Mouse (Mus musculus) limb, embryonic 10.5 days (tissue): ENCODE results near the gene Batf. TPM values are rescaled to one million over a fixed set of nuclear protein-coding genes. Genes with fewer than 3 reads are reported as not detected.
A peak's percentile ranks its signal among the peaks of the same experiment; 100 is the strongest.
"Not testable (repeated sequence)": the region's sequence is repeated elsewhere in the genome, so short reads cannot be mapped to it uniquely, and the experiment has no call there.

Experiments used
- DNase-seq: peaks from one replicate; pipeline ENCODE4 v3.0.0-alpha.2; 2017; ENCODE audit warnings: low spot score
- H3K27ac ChIP-seq: fragments of 300-500 bp; sonication (generic); 2 replicates; pipeline ENCODE4 v1.5.1; 2016; ENCODE audit warnings: mild to moderate bottlenecking
- H3K27me3 ChIP-seq: fragments of 300-500 bp; sonication (generic); 2 replicates; pipeline ENCODE4 v1.6.1; 2016; ENCODE audit warnings: low read depth, mild to moderate bottlenecking; ENCODE audit not compliant: poor library complexity, severe bottlenecking
- H3K36me3 ChIP-seq: fragments of 300-500 bp; sonication (generic); 2 replicates; pipeline ENCODE4 v1.6.1; 2016; ENCODE audit warnings: mild to moderate bottlenecking, moderate library complexity
- H3K4me1 ChIP-seq: fragments of 300-500 bp; sonication (generic); 2 replicates; pipeline ENCODE4 v1.6.1; 2016
- H3K4me3 ChIP-seq: fragments of 300-500 bp; sonication (generic); 2 replicates; pipeline ENCODE4 v1.5.1; 2016; ENCODE audit warnings: mild to moderate bottlenecking, moderate library complexity
- H3K9me3 ChIP-seq: fragments of 300-500 bp; sonication (generic); replicated peaks from 2 replicates; pipeline ENCODE4 v1.6.1; 2016; ENCODE audit warnings: mild to moderate bottlenecking
- WGBS: fragments of 180-500 bp; shearing (Covaris S2); methylation state at CpG from one replicate; pipeline ENCODE4 v1.1.7; 2016; 5-methylcytosine and 5-hydroxymethylcytosine counted together
- polyA plus RNA-seq: library from polyadenylated mRNA; unstranded; fragments of >200 nt; fragmentation: Nextera tagmentation; extraction: Ambion mirVana; gene quantifications from 2 replicates; pipeline ENCODE4 v1.2.1, GENCODE M21; 2016

Gene Batf
- polyA plus RNA-seq, 1 experiment from 2014 or later: 1.5 TPM

- no peak overlapping the region for H3K4me3 ChIP-seq
- H3K4me1 ChIP-seq: no peaks in the 10 kb centered on the region; the same call in 1 of the 2 replicates
- no peak overlapping the region for H3K27ac ChIP-seq
- H3K9me3 ChIP-seq: no peaks in the 10 kb centered on the region
- 88% methylated on average over 5 of the region's 5 CpGs for WGBS
- H3K36me3 ChIP-seq: no peaks in the 10 kb centered on the region
- H3K27me3 ChIP-seq: no peaks in the 10 kb centered on the region
- no peak for DNase-seq
These were observed 10.0 kb downstream of the Batf start for GRCm38 (mm10) chr12:85696436-85696835.

- 25% methylated on average over 18 of the region's 37 CpGs for WGBS
- peak overlapping the region; percentile 28 for H3K4me3 ChIP-seq
- not testable (repeated sequence) for DNase-seq, H3K27ac ChIP-seq, H3K36me3 ChIP-seq, H3K4me1 ChIP-seq, H3K27me3 ChIP-seq, H3K9me3 ChIP-seq
These were observed 11.7 kb downstream of the Batf start for GRCm38 (mm10) chr12:85698179-85698578.

DNA sequence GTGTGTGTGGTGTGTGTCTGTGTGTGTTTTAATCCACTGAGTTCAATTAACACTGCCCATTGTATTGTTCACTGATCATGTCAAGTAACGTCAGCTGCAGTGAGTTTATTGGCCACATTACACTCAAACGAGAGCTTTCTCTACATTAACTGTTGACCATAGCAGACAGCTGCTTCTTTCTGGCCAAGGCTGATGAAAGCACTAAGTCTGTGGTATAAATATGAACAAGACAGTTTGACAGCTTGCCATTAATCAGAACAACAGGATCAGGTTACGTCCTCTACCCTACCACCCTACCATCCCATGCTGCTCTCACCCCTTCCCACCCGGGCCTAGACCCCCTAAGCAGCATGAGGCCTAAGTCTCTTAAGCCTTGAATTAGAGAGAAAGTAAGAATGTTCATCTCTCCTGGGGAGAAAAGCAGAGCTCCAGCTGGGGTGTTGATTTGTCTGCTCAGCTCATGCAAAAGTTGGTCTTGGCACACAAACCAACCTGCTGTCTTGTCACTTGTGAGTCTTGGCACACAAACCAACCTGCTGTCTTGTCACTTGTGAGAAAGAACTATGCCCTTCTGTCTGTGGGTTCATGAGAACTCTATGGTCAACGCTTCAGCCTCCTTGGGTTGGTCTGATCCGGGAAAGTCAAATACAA lies 13.8 kb downstream of the Batf start:
- no peak overlapping the region for H3K27ac ChIP-seq
- no peaks in the 10 kb centered on the region for H3K9me3 ChIP-seq
- no peaks in the 10 kb centered on the region for H3K36me3 ChIP-seq
- H3K27me3 ChIP-seq: no peaks in the 10 kb centered on the region
- WGBS: 66% methylated on average over 6 of the region's 6 CpGs
- DNase-seq: no peak
- peaks cover 6% of the 10 kb centered on the region for H3K4me1 ChIP-seq
- no peak overlapping the region for H3K4me3 ChIP-seq

DNA sequence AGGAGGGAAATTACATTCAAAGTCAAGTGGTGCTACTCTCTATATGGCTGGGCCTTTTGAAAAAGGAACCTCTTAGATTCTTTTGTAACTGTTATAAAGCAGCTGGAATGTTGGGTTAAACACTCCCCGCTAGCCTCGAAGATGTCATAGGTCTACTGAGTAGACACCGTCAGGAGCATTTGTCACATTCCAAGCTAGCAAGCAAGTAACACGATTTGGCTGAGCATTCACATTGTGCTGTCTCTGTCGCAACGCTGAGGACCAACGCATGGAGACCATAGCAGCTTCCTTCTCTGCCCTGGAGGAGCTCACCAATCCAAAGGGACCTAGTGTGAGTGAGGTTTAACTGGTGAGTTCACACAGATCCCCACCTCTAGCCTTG lies 14.4 kb downstream of the Batf start:
- 90% methylated on average over 7 of the region's 7 CpGs for WGBS

DNA sequence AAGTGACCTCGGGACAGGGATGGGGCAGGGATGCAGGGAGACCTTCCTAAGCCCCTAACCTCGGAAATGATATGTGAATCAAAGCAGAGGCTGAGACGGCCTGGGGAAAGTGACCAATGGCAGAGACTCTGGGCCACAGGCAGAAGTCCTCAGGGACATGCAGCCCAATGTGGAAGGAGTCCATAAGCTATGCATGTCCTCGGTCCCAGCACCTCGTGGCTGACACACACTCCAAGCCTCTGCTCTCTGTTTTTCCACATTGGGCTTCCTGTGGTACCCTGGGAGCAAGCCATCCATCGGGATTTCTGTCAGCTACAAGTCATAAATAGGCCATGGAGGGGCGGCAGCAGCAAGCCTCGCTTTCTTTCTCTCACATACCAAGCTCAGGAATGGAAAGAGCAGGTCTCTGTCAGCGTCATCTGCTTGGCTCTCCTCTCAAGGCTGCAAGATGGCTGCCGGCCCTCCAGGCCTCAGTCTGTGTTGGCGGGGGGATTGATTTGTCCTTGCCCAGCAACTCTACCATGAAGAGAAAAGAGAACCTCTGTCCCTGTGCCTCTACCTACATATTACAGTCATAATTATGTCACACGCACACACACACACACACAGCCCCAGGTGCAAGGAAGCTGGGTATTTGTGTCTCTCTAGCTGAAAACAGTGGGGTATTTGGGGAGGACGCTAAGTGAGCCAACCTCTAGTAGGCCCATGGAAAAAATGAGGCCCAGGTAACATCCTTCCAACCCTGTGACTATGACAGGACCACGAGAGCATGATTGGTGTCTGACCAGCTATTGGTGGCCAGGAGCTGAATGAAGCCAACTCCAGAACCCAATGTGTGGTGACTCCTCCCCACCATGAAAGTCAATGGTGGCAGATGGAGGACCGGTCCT lies 15.9 kb downstream of the Batf start:
- H3K9me3 ChIP-seq: no peaks in the 10 kb centered on the region
- 82% methylated on average over 15 of the region's 15 CpGs for WGBS
- no peak for DNase-seq
- H3K4me3 ChIP-seq: no peak overlapping the region
- peaks cover 18% of the 10 kb centered on the region for H3K27me3 ChIP-seq
- no peak overlapping the region for H3K27ac ChIP-seq
- no peaks in the 10 kb centered on the region for H3K36me3 ChIP-seq
- H3K4me1 ChIP-seq: peaks cover 20% of the 10 kb centered on the region

More for the DNA sequence above, 14.4 kb downstream of the Batf start:
- H3K4me3 ChIP-seq: no peak overlapping the region
- peaks cover 11% of the 10 kb centered on the region for H3K4me1 ChIP-seq
- H3K9me3 ChIP-seq: no peaks in the 10 kb centered on the region
- H3K36me3 ChIP-seq: no peaks in the 10 kb centered on the region
- no peak for DNase-seq
- H3K27ac ChIP-seq: no peak overlapping the region
- peaks cover 2% of the 10 kb centered on the region; the same call in 1 of the 2 replicates for H3K27me3 ChIP-seq

DNA sequence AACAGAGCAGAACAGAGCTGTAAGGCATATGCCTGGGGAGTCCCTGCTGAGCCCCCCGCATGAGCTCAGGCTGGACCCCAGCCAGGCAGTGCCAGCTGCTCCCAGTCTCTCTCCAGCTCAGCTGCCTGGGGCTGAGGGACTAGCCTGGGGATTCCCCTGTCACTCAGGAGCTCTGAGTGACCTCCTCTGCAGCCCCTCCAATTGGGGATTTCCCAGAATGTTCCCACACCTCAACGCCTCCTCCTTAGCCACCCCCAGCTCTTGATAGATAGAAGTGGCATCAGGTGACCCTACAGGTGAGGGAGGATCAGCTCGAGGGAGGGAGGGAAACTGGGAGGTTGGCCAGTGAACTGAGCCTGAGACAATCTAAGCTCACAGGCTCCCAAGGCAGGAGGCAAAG lies 17.0 kb downstream of the Batf start:
- H3K27me3 ChIP-seq: peaks cover 21% of the 10 kb centered on the region
- H3K4me1 ChIP-seq: peaks cover 20% of the 10 kb centered on the region
- H3K4me3 ChIP-seq: no peak overlapping the region
- DNase-seq: no peak
- H3K9me3 ChIP-seq: no peaks in the 10 kb centered on the region
- no peaks in the 10 kb centered on the region for H3K36me3 ChIP-seq
- WGBS: 79% methylated on average over 3 of the region's 3 CpGs
- H3K27ac ChIP-seq: no peak overlapping the region

- 82% methylated on average over 7 of the region's 7 CpGs for WGBS
- Histone ChIP-seq H3K36me3 (no peaks in the 10 kb centered on the region), H3K27ac (no peak overlapping the region), H3K4me3 (no peak overlapping the region), H3K27me3 (peaks cover 23% of the 10 kb centered on the region), H3K4me1 (peaks cover 20% of the 10 kb centered on the region), H3K9me3 (no peaks in the 10 kb centered on the region)
- DNase-seq: no peak
These were observed 18.1 kb downstream of the Batf start for GRCm38 (mm10) chr12:85704566-85704965.

DNA sequence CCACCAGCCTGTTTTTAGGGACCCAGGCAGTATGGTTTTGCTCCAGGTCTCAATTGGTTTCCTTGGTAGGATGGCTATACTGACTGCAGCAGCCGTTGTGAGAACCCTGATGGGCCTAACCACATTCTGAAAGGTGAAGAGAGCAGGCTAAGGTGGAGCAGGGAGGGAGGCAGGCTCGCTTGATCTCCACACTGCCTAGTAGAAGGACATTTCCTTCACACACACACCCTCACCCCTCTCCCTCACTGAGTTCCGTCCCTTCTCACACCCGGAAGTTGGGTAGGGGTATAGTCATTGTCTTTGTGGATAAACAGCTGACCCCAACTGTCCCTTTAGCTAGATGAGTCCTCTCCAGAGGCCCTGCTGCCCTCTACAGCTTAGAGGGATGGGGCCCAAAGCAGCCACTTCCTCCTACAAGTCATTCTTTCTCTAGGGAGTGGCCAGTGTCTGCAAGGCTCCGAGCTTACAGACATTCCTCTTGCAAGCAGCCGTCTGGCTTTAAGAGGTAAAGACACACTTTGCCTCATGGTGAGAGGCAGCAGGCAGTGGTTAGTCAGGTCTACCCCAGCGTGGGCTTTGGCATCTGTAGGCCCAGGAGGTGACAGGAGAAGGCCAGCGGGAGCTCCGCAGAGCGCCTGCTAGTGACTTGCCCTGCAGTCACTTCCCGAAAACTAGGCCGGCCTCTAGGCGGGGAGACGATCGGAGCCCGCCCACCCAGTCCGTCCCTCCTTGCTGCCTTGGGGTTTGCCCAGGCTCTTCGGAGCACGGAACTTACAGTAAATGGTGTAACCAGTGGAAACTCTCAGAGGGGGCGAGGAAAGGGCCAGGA lies 18.7 kb downstream of the Batf start:
- peak; percentile 73 for DNase-seq
- Histone ChIP-seq H3K9me3 (no peaks in the 10 kb centered on the region), H3K27ac (peak overlapping the region; percentile 65), H3K27me3 (peaks cover 23% of the 10 kb centered on the region), H3K4me1 (peaks cover 20% of the 10 kb centered on the region), H3K36me3 (no peaks in the 10 kb centered on the region), H3K4me3 (peak overlapping the region; percentile 51)
- WGBS: 11% methylated on average over 20 of the region's 20 CpGs

DNA sequence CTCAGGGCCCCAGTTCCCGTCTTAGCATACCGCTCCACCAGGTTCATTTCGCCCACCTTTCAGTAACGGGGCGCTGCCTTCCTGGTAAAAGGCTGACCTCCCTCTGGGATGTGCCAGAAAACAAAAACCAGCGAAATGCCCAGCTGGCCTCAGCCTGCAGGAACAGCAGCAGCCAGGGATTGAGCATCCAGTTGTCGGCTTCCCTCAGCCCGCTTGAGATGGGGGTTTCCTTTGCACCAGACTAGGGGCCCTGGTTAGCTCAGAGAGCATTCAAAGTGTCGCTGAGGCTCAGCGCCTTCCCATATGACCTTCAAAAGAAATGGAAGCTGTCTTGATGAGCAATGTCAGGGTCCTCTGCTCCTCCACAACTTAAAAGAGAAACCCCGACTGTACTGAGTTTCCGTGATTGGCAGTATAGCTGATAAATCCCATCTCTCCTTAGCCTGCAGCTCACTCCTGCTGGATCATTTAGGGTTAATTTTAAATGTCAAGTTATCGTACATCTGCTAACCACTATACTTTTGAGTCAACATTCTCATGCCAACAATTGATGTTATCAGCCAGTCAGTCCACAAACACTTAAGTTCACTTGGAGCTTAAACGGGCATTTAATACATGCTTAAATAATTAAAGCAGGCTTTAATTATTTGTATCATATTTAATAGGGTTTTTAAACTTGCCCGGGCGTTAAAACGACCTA lies 19.5 kb downstream of the Batf start:
- 23% methylated on average over 17 of the region's 17 CpGs for WGBS
- no peaks in the 10 kb centered on the region for H3K36me3 ChIP-seq
- peak overlapping the region; percentile 51 for H3K4me3 ChIP-seq
- H3K9me3 ChIP-seq: no peaks in the 10 kb centered on the region
- H3K27me3 ChIP-seq: peaks cover 23% of the 10 kb centered on the region
- peaks cover 20% of the 10 kb centered on the region for H3K4me1 ChIP-seq
- H3K27ac ChIP-seq: peak overlapping the region; percentile 65
- no peak for DNase-seq

DNA sequence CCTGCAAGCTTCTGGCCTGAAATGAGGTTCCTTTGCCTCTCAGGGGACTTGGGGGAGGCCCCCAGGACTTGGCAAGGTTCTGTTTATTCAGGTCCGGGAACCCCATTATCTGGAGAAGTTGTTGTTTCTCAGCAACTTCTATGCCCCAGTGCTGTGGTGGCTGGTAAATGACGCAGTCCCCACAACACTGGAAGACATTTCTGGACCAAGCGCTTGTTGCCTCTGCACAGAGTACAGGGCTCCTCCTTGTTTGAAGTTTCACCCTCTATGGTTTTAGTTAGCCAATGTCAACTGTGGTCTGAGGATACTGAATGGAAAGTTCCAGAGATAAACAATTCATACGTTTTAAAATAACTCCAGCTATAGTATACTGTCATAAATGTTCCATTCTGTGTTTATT lies 20.4 kb downstream of the Batf start:
- no peak for DNase-seq
- H3K4me3 ChIP-seq: no peak overlapping the region
- H3K27me3 ChIP-seq: peaks cover 23% of the 10 kb centered on the region
- no peak overlapping the region for H3K27ac ChIP-seq
- H3K9me3 ChIP-seq: no peaks in the 10 kb centered on the region
- WGBS: 85% methylated on average over 4 of the region's 4 CpGs
- H3K36me3 ChIP-seq: no peaks in the 10 kb centered on the region
- peaks cover 20% of the 10 kb centered on the region for H3K4me1 ChIP-seq

- Histone ChIP-seq H3K4me3 (no peak overlapping the region), H3K4me1 (peaks cover 20% of the 10 kb centered on the region), H3K27me3 (peaks cover 23% of the 10 kb centered on the region), H3K36me3 (no peaks in the 10 kb centered on the region), H3K9me3 (no peaks in the 10 kb centered on the region), H3K27ac (no peak overlapping the region)
- no peak for DNase-seq
- 90% methylated on average over 11 of the region's 11 CpGs for WGBS
These were observed 20.9 kb downstream of the Batf start for GRCm38 (mm10) chr12:85707391-85707790.

DNA sequence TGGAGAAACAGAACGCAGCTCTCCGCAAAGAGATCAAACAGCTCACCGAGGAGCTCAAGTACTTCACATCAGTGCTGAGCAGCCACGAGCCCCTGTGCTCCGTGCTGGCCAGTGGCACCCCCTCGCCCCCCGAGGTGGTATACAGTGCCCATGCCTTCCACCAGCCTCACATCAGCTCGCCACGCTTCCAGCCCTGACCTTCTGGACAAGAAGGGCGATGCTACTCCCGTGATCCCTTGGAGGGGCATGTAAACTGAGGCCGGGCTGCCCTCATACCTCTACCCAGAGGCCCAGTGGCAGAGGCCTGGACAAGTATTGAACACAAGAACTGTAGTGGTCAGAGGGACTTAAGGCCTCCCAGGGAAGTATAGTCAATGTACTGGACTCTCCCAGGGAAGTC lies 22.1 kb downstream of the Batf start:
- no peaks in the 10 kb centered on the region for H3K9me3 ChIP-seq
- DNase-seq: no peak
- 80% methylated on average over 12 of the region's 12 CpGs for WGBS
- H3K27me3 ChIP-seq: peaks cover 23% of the 10 kb centered on the region
- no peak overlapping the region for H3K4me3 ChIP-seq
- H3K27ac ChIP-seq: no peak overlapping the region
- H3K4me1 ChIP-seq: peaks cover 20% of the 10 kb centered on the region
- no peaks in the 10 kb centered on the region for H3K36me3 ChIP-seq
